Mouse (Mus musculus) cerebellum, postnatal 36 days (tissue): ENCODE measurements around the gene Psen1.

Source experiments
- DNase-seq, 2 experiments: peaks; one replicate each; pipeline ENCODE4 v3.0.0; 2021 to 2022; ENCODE audit warnings: mixed read lengths in 2 of 2

Psen1 gene

DNA sequence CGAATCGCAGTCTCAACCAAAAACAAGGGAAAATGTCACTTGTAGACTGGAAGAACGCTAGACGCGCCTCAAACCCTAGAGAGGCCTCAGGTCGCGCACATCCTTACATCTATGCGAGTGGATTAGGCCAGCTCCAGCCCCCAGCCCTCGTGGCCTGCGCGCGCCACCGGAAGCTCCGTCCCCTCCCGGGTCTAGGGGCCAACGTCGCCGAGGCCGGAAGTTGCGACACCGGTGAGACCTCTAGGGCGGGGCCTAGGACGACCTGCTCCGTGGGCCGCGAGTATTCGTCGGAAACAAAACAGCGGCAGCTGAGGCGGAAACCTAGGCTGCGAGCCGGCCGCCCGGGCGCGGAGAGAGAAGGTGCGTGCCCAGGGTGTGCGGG is at the start of gene Psen1:
Gene Psen1, plus strand, starts transcription at position 219 of the 382 bp plus-strand sequence.
- peak; percentile 87 to 93 for DNase-seq

DNA sequence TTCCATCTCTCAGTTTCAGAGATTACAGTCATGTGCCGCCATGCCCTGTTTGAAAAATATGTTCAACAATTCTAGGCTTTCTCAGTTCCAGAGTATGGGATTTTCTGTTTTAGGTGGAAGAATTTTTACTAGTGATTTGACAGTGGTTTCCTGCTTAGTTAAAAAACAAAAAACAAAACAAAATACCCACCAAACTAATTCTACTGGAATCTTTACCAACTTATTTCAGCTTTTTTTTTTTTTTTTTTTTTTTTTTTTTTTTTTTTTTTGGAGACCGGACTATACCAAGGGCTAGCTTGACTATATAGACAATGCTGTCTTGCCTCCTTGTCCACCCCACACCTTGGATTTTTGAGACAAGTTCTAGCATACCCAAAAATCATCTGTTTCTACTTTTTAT is 46.7 kb upstream of the Psen1 start:
- no peak for DNase-seq

DNA sequence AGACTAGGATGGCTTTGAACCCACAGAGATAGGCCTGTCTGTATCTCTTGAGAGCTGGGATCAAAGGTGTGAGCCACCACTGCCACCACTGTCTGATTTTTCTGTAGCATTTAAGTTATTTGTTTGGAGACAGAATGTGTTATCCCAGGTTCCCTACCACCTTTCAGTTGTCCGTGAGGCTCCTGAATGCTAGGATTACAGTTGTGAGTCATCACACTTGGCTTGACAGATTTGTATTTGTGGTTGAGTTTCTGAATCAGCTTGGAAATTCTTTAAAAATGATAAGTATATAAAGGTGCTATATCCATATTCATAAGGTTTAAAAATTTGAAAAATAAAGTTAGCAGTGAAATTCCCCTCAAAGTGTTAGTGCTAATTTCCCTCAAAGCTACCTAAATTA is 44.8 kb upstream of the Psen1 start:
- DNase-seq, result no peak

DNA sequence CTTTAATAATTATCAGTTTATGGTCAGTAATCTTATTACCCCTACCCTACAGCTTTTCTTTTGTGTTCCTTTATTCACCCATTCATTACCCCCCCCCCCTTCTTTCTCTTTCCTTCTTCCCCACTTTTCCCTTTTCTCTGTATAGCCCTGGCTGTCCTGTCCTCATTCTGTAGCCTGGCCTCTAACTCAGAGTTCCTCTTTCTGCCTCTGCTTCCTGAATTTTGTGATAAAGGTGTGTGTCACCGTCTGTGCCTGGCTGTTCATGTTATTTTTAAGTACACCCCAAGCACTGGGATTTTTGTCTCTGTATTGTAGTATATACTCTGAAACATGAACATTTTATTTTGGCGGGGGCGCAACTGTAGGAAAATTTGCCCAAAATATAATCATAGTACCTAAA is 37.6 kb upstream of the Psen1 start:
- DNase-seq, result no peak

DNA sequence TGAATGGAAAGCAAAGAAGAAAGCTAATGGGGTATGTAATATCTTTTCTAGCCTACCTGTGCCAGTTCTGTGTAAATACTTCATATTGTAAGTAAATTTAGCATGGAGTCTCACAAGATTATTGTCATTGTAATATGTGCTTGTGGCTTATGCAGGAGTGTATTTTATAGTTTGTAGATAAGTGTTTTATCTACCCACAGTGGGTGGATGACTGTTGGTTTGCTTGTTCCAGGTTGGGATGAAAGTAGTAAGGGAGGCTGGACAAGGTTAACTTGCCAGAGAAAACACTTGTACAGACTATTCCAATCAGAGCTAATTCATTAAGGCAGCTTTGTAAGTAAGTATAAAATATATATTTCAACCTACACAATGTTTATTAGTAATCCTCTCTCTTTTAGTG is 36.5 kb upstream of the Psen1 start:
- no peak for DNase-seq

DNA sequence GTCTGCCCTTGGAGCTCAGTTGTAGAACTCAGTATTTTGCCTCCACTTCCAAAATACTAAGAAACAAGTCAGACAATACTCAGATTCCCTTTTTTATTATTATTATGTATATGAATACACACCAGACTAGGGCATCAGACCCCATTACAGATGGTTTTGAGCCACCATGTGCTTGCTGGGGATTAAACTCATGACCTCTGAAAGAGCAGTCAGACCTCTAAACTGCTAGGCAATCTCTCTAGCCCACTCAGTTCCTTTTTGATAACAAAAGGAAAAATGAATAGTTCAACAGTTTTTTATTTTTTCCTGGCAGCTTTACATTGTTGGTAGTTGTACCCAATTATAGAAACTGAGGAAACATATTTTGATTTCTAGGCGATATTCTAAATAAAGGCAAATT is 2.5 kb upstream of the Psen1 start:
- no peak for DNase-seq

DNA sequence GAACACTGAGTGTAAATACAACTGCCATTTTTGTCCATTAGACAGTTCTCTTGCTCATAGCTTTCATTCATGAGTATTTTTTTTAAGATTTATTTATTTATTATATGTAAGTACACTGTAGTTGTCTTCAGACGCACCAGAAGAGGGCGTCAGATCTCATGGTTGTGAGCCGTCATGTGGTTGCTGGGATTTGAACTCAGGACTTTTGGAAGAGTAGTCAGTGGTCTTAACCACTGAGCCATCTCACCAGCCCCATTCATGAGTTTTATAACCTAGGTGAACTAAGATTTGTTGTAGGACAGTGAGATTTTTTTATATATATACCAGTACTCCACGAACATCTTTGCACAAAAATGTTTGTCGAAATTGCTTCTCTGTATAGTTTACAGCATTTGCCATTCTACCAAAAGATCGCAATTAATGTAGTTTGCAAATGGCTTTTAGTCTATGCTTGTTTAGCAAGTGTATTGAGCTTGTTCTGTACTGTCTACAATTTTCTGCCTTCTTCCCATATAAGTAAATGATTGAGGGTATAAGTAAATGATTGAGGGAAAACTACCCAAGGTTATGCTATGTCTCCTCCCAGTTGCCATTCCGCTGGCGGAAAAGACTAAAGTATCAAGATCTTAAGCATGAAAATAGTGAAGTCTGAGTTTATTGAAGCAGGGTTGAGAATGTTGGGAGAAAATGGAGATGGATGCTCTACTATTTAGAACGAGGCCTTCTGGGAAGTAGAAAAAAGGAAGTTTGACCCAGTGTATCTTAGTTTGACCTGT is 1.2 kb upstream of the Psen1 start:
- DNase-seq, result no peak

DNA sequence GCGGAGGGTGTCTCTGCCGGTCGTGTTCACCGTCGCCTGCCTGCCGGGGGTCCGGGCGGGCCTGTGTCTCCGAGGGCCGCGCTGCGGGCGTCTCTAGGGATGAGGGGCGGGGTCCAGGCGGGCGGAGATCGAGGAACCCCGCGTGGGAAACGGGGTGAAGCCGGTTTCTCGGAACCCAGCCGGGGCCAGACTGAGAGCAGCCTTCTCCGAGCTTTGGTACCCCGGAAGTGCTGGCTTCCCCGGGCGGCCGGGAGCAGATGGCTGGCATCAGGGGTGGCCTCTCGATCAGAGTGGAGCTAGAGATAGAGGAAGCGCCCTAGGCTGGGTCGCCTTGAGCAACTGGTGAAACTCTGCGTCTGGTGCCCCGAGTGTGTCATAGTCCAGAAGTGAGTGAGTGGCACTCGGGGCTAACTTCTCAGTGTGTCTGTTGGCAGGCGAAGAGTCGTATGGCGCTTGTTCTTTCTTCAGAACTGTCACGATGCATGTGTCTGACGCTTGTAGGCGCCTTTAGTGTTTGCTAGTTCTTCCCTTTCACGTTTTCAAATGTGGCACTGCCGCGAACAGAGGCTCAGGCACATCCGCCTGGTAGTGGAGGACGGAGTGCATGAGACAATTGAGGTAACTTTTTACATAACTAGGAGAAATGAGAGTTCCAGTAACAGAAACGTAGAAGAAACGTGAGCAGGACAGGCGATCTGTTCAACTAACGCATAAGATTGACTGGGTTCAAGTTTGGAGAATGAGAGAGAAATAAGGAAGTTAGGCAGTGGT is 549 bp downstream of the Psen1 start:
- DNase-seq, result no peak

DNA sequence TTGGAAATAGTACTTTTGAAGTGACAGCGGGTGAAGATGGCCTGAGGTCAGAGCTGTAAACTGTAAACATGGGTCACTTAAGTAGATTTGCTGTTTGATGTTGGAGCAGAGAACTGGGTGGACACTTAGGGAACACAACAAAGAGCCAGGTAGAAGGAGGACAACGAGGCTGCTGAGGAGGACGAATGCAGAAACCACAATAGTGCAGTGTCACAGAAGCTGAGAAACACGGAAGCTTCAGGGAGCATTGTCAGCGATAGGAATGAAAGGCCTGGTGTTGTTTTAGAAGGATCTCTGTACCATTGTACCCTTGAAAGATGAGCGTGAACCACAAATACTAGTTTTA is 1.1 kb downstream of the Psen1 start:
- no peak for DNase-seq

DNA sequence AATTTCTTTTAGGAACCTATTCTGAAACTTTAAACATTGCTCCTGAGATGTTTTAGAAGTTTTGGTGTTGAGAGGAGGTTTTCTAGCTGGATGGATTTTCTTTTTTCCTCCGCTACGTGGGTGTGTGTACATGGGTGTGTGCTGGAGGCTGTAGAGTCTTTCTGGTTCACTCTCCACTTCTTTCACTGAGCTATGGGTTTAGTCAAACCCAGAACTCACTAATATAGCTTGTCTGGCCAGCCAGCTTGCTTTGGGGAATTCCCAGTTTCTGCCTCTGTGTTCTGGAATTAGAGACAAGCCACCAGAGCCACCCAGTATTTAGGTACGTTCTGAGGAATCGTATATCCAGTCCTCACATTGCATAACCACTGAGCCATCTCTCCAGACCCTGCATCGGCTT is 6.1 kb downstream of the Psen1 start:
- no peak for DNase-seq

DNA sequence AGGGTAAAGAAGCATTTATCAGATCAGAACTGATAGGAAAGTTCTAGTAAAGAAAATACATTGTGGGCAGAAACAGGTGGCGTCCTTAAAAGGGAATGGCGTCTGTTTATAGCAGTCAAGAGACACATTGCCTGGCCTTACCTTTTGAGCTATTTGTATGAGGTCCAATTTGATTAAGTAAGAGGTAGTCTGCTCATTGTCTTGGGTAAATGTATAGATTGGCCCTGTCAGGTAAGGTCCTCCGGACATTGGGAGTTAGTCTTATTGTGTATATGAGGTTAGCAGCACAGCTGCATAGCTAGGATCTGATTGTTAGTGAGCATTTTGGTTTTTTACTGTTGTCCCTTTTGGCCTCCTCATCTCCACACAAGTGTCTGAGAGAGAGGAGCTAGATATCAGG is 6.7 kb downstream of the Psen1 start:
- no peak for DNase-seq

DNA sequence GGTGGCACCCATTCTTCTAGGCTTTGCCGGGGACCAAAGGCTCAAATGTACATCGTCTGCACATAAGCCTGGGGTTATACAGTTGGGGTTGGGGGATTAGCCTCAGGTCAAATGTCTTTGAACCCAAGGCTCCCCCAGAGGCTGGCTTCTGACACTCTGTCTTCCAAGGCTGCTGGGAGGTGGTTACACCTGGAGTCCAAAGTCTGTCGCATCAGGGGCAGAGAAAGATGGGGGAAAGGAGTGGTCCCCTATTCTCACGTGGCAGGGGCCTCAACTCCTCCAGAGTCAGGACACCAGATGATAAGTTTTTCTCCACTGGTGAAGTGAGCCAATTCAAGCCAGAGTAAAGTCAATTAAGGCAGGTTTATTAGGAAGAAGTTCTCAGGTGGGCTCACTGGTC is 10.7 kb downstream of the Psen1 start:
- no peak for DNase-seq

DNA sequence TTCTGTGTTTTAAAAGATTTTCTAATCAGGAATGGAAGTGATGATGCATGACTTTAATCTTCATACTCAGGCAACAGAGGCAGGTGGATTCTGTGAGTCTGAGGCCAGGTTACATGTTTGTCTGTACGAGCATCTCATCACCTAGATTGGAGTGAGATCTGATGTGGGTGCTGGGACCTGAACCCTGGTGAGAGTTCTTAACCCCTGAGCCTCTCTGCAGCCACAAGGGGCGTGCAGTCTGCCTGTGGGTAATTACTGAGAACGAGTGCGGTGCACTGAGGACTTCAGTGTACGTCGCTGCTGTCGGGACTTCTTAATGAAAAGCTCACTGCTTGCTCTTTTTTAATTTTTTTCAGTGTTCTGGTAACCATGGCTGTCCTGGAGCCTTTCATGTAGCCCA is 13.7 kb downstream of the Psen1 start:
- no peak for DNase-seq

DNA sequence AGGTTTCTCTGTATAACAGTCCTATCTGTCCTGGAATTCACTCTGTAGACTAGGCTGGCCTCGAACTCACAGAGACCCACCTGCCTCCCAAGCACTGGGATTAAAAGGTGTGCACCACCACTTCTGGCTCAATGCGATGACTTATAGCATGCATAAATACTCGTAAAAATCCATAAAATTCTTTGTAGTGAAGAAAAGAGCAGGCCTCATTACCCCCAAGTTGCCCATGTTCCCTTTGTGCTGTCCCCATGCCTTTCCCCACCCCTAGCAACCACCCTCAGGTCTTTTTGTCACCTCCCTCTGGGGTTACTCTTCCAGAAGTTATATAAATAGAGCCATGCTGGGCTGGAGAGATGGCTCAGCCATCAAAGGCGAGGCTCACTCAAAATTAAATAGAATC is 14.8 kb downstream of the Psen1 start:
- no peak for DNase-seq

DNA sequence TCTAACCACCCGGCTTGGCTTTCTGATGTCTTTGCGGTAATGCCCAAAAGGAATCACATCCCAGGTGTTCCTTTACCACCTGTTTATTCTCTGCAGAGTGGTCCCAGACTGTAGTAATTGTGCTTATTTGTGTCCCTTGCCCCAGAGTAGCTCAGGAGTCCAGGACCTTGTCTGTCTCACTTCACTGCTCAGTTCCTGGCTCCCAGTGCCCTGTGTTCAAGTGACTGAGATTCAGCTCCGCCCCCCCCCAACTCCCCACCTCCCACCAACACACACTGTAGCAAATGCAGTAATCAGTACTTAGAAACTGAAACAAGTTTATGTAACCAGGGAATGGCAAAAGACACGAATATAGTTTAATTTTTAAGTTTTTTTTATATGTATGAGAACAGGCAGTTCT is 19.0 kb downstream of the Psen1 start:
- no peak for DNase-seq

DNA sequence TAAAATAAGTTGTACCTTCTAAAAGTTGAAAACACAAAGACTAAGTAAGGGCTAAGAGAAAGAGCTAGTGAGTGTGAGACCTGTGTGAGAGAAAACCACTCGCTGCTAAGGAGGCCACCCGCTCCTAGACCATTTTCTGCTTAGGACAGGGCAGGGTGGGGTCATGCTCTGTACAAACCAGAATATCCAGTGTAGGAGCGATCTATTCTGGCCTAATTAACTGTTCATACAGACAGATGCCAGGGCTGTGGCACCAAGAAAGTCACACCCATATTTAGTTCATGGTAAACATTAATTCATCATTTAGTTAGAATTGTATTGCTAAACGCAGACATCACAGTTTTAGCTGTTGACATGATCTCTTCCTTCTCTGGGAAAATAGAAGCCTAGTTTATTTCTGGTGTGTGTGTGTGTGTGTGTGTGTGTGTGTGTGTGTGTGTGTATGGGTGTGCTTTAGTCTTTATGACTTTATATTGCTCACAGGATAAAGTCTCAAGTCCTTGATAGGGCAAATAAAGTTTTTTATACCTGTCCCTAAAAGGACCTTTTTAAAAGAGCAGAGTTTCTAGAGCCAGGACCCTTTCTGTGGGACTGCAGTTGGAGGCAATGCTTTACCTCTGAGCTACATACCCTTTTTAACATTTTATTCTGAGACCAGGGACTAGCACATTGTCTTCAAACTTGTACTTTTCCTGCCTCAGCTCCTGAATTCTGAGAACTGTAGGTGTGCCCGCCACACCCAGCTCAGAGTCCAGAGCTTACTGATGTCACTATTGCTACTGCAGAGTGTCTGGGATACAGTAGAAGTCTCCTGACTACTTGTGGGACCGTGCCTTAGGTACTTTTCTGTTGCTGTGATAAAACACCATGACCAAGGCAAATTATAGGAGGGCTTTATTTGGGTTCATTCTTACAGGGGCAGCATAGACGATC is 20.5 kb downstream of the Psen1 start:
- no peak for DNase-seq

DNA sequence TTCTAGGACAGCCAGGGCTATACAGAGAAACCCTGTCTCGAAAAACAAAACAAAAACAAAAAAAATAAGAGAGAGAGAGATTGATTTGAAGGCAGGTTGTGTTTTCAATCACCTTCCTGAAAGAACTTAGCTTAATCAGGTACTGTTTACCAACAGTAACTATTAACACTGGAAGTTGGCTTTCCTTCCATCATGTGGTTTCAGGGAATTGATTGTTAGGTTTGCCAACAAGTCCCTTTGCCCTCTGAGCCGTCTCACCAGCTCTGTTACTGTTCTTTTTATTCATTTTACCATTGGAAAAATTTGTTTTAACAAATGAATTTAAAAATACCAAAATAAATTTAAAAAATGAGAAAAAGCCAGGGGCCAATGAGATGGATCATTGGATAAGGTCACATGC is 22.0 kb downstream of the Psen1 start:
- no peak for DNase-seq

DNA sequence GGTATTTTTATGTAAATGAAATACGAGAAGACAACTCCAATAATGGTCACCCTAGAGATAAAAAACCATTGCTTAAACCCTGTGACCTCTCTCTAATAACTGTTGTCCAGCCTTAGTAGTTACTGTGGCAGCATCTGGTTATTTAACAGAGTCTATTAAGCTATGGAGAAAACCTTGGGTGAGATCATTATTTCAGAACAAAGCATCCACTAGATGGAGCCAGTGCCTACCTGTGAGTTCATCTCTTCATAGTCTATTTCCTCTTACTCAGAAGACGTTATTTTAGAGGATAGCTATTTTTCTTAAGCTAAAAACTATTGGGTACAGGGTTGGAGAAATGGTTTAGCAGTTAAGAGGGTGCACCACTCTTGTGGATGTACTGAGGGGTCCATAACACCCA is 25.8 kb downstream of the Psen1 start:
- peak in 1 of 2 experiments; percentile 54 for DNase-seq

DNA sequence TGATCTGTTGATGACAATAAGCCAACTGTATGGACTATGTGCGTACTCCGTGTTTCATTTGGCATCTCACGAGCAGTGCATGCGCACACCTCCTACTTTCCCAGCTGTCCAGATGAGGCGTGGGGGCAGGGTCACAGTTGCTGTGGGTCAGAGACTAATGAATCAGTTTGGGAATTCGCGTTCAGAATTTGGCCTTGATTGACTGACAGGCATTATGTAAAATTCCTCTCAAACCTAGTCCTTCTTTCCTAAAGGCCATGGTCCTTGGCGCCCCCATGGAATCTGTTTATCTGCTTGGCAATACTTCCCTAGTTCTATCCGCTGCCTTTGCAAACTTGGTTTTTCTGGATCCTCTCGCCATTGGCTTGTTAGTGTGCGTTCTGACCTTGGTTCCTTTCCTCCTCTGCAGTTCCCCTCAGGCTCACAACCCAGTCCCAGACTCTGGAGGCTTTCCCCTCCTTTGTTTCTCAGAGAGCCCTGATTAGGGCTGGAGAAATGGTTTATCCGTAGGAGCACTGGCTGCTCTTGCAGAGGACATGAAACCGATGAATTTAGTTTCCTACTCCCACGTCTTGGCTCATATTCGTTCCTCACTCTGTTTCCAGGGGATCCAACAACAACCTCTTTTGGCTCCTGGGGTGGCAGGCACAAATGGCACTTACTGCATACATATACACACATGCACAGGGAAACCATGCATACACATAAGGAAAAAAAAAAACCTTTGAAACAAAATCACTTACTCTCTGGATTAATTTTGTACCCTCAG is 28.6 kb downstream of the Psen1 start:
- no peak for DNase-seq

DNA sequence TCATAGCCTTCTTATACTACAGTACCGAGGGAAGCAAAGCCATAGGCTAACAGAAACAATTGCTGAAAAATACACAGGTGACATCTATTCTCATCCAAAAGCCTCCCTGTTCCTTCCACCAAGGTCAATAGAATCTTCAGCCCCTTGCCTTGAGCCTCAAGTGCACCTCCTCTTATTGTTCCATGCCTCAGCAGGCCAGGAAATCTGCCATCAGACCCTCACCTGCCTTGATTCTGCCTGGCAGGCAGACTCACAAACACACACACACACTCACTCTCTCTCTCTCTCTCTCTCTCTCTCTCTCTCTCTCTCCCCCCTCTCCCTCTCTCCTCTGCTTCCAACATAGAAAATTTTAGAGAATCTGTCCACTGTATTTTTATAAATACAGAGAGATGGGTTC is 31.5 kb downstream of the Psen1 start:
- no peak for DNase-seq

DNA sequence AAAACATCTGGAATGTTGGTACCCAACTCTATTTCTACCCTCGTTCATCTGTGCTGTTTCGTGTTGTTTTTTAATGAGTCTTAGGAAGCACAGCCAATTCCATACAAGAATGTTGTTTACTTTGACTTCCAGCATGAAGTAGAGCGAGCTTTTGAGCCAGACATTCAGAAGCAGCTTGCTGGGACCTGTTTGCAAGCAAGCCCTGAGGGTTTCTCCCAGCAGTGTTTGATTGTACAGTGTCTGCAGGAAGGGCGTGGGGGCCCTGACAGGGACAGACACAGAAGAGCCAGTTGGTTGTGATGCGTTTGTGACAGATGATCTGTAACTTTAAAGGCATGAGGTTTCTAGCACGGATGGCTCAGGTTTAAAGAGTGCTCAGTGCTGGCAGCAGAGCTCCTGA is 33.3 kb downstream of the Psen1 start:
- no peak for DNase-seq

DNA sequence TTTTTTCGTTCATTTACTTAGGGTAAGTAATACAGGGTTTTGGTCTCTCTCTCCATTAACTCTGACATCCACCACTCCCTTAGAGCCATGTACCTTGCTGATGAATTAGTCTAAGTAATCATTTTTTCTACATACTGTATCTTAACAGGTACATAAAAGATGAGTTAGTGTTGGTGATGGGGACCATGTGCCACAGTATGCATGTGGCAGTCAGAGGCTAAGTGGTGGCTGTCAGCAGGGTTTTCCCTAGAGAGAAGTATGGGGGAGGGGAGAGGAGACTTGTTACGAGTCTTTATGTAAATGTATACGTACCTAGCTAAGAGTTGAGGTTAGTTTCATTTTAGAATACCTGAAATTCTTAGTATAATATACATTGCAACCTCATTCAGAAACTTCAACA is 35.1 kb downstream of the Psen1 start:
- no peak for DNase-seq
